9 mouse cellular contexts compared by ENCODE assay signal in genomic region chr10:60829071-60829470, GRCm38 (mm10). TPM values are rescaled to one million over a fixed set of nuclear protein-coding genes. Genes with fewer than 3 reads are reported as not detected.
A peak's percentile ranks its signal among the peaks of the same experiment; 100 is the strongest.
DNase-seq lines count a peak whose midpoint lies in the region; ATAC-seq and TF ChIP-seq lines count a peak whose summit lies in the region.
"Had no signal": no experiment of that assay in that cellular context is flagged by ENCODE, and none has a peak within 500 bp of the region (broad histone marks: within the 10 kb centered on the region; RNA-seq: fewer than 3 reads in every experiment).

No protein-coding gene starts in this region.

- no peak for TF ChIP-seq CTCF in heart, postnatal 0 days (IDR thresholded peaks at IDR 0.05; ENCODE audit: low read depth)

- DNase-seq in heart, embryonic 10.5 days (ENCODE audit: low spot score) = no peak
- DNase-seq in heart, adult 18-20 months = no peak
- peak; percentile 52 for DNase-seq in cerebellum, adult 8-10 months
- DNase-seq in heart, postnatal 0 days (ENCODE audit: low spot score) = no peak
- DNase-seq in right cerebral cortex, postnatal 25 days = no peak
- DNase-seq in frontal cortex, postnatal 14 days (ENCODE audit: low spot score in 2 of 2) = no peak

- peak overlapping the region; percentile 95 for H3K4me3 ChIP-seq in heart, embryonic 10.5 days
- H3K4me3 ChIP-seq in heart, postnatal 0 days (ENCODE audit: low read depth, low read length) = peak overlapping the region; percentile 73
- peak overlapping the region; percentile 65 for H3K4me3 ChIP-seq in midbrain, embryonic 12.5 days

- peaks cover 71% of the 10 kb centered on the region for H3K4me1 ChIP-seq in heart, embryonic 10.5 days
- peaks cover 19% of the 10 kb centered on the region; the same call in 1 of the 2 replicates for H3K4me1 ChIP-seq in heart, postnatal 0 days (ENCODE audit: control insufficient read depth, insufficient read depth)
- peaks cover 36% of the 10 kb centered on the region for H3K4me1 ChIP-seq in midbrain, embryonic 12.5 days

- peaks cover 3% of the 10 kb centered on the region for H3K36me3 ChIP-seq in heart, embryonic 10.5 days
- no peaks in the 10 kb centered on the region for H3K36me3 ChIP-seq in heart, postnatal 0 days (replicated peaks; ENCODE audit: control insufficient read depth, insufficient read depth, low read length)
- H3K36me3 ChIP-seq in midbrain, embryonic 12.5 days = no peaks in the 10 kb centered on the region

- H3K27ac ChIP-seq in heart, embryonic 10.5 days = peak overlapping the region; percentile 98
- H3K27ac ChIP-seq in heart, postnatal 0 days (ENCODE audit: low read depth) = no peak overlapping the region
- no peak overlapping the region for H3K27ac ChIP-seq in midbrain, embryonic 12.5 days (replicated peaks)
- H3K27ac ChIP-seq: macrophage had no signal

- no peaks in the 10 kb centered on the region for H3K9me3 ChIP-seq in heart, embryonic 10.5 days
- no peaks in the 10 kb centered on the region for H3K9me3 ChIP-seq in heart, postnatal 0 days (replicated peaks; ENCODE audit: control insufficient read depth, low read length)
- H3K9me3 ChIP-seq in midbrain, embryonic 12.5 days = no peaks in the 10 kb centered on the region

- no peak for TF ChIP-seq EP300 in heart, postnatal 0 days (IDR thresholded peaks at IDR 0.05; ENCODE audit: low read depth)

- H3K4me2 ChIP-seq in heart, postnatal 0 days (ENCODE audit: low read depth, low read length) = peak overlapping the region; percentile 83
- H3K4me2 ChIP-seq in midbrain, embryonic 12.5 days (replicated peaks) = peak overlapping the region; percentile 95

- peaks cover 21% of the 10 kb centered on the region for H3K27me3 ChIP-seq in heart, embryonic 10.5 days (ENCODE audit: insufficient read depth, poor library complexity, severe bottlenecking)
- H3K27me3 ChIP-seq in heart, postnatal 0 days (ENCODE audit: control insufficient read depth, insufficient read depth, low read length) = no peaks in the 10 kb centered on the region; the same call in 1 of the 2 replicates
- peaks cover 99% of the 10 kb centered on the region for H3K27me3 ChIP-seq in midbrain, embryonic 12.5 days

- H3K9ac ChIP-seq in heart, postnatal 0 days (replicated peaks; ENCODE audit: low read depth, low read length) = no peak overlapping the region
- no peak overlapping the region for H3K9ac ChIP-seq in midbrain, embryonic 12.5 days (replicated peaks)

- 41% methylated on average over 6 of the region's 6 CpGs for WGBS in heart, embryonic 10.5 days
- WGBS in heart, postnatal 0 days = 60% methylated on average over 6 of the region's 6 CpGs
- 30% methylated on average over 6 of the region's 6 CpGs for WGBS in midbrain, embryonic 12.5 days

- ATAC-seq in heart, postnatal 0 days (ENCODE audit: insufficient read depth, low read depth) = no peak
- ATAC-seq in midbrain, embryonic 12.5 days (ENCODE audit: low FRiP score, low read depth) = no peak
- no peak for ATAC-seq in megakaryocyte progenitor cell, adult 5-6 weeks (replicated peaks; ENCODE audit: poor library complexity)

RNA-seq across cellular contexts. Expression of gene Unc5b, which starts 2.3 kb away (rescaled TPM):
- 17.9 and 18.8 TPM in 2 replicates for polyA plus RNA-seq in heart, embryonic 10.5 days (2016; fragmentation: Nextera tagmentation; extraction: Ambion mirVana)
- total RNA-seq in heart, adult 18-20 months (2021) = 10 to 100 TPM in 1 of 2 experiments, 1 to 10 TPM in 1; 8.2 to 10.4 TPM
- total RNA-seq in heart, postnatal 0 days (2014; rRNA removed; ENCODE audit: low replicate concordance) = 50.5 and 63.2 TPM in 2 replicates
- polyA plus RNA-seq in heart, postnatal 0 days (2015; fragmentation: Nextera tagmentation; extraction: Ambion mirVana) = 4.9 and 5.0 TPM in 2 replicates
- polyA plus RNA-seq in midbrain, embryonic 12.5 days (2016; fragmentation: Nextera tagmentation; extraction: Ambion mirVana) = 4.9 and 5.6 TPM in 2 replicates
- total RNA-seq in megakaryocyte progenitor cell, adult 5-6 weeks (2015) = not detected in 2 replicates
- total RNA-seq in megakaryocyte progenitor cell, adult 5-6 weeks (2017) = not detected in 2 replicates

Comparison
In these comparisons a context has a peak if more than half of its experiments do, and no peak if none do; other contexts are left out.
1. RNA of gene Unc5b, which starts 2.3 kb away (total RNA-seq): 50.5 to 63.2 TPM in heart, postnatal 0 days and 8.2 to 10.4 TPM in heart, adult 18-20 months; not detected in megakaryocyte progenitor cell, adult 5-6 weeks; every median in the first group is over 4 times any median in the second.
2. Peak in every context shown above with its lines, with median percentiles within 50 percentile points of each other: H3K4me3 ChIP-seq.